Mouse (Mus musculus) thymus, adult 2 months (tissue): ENCODE measurements around the gene Sfxn3.

Experiments
- CTCF ChIP-seq: fragments of 200-500 bp; IDR thresholded peaks from 2 replicates; pipeline ENCODE4 v1.5.1; 2012; ENCODE audit warnings: mild to moderate bottlenecking, control low read depth, low read length, moderate library complexity, borderline replicate concordance; ENCODE audit not compliant: control insufficient read depth, poor library complexity, insufficient read depth; ENCODE audit errors: extremely low read depth
- POLR2A ChIP-seq: fragments of 200-500 bp; IDR thresholded peaks from 2 replicates; pipeline ENCODE4 v1.6.1; 2012; ENCODE audit warnings: mild to moderate bottlenecking, low read length, control low read depth, moderate library complexity; ENCODE audit not compliant: control insufficient read depth, poor library complexity, insufficient read depth; ENCODE audit errors: extremely low read depth

GRCm38 (mm10) chr19:45003740-45004516 is 43.4 kb upstream of the Sfxn3 start:
- TF ChIP-seq CTCF (no peak), POLR2A (no peak)
